Mouse (Mus musculus) heart, adult 2 months (tissue): ENCODE results near the gene Mien1.

Experiments
- CTCF ChIP-seq: fragments of 200-600 bp; IDR thresholded peaks from 2 replicates; pipeline ENCODE4 v1.8.1; 2022; ENCODE audit warnings: antibody characterized with exemption, mild to moderate bottlenecking, moderate library complexity
- POLR2A ChIP-seq: fragments of 200-500 bp; IDR thresholded peaks from 2 replicates; pipeline ENCODE4 v1.6.1; 2011; ENCODE audit warnings: mild to moderate bottlenecking, low read depth, low read length, control low read depth; ENCODE audit not compliant: insufficient read depth

DNA sequence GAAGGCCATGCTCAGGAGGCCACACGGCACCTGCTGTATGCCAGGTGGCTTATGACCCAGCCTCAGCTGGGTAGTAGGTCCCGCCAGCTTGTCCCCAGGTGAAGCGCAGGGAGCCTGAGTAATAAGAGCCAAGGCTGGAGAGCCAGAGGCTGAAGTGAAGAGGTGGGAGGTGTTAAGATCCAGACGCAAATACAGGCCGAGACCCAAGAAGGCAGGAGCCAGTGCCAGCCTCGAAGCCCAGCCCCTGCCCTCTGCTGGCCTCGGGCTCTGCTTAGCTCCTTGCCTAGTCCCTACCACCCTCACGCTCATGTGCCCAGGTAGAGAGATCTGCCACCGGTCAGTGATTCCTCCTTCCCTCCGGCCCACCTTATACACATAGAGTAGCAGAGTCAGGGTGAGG lies 50.5 kb downstream of the Mien1 start:
- no peak for TF ChIP-seq CTCF
- peak; percentile 7; the same call in 1 of the 2 replicates for TF ChIP-seq POLR2A
